Mouse (Mus musculus) retina, adult 2 months (tissue): ENCODE measurements around the gene Ifrd2.
A peak's percentile ranks its signal among the peaks of the same experiment; 100 is the strongest.

Experiments used
- DNase-seq: peaks from one replicate; pipeline ENCODE4 v3.0.0-alpha.2; 2012; ENCODE audit warnings: low read depth, low spot score

The Ifrd2 gene

DNA sequence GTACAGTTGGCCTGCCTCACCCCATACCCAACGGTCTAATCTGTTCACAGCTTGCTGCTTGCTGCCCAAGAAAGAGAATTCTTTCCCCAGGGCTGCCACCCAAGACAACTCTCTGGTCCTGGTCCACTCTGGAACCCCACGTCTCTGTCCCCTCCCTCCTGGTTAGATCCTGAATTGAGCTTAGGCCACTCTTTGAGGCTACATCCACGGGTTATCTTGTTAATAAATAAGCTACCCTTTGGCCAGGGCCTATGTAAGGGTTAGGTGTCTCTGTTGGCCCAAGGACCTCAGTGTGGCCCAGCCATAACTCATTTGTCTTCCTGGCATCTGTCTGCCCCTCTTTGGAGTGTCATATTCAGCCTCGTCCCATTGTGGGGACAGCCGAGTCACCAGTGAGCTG lies 10.9 kb downstream of the Ifrd2 start:
- no peak for DNase-seq

GRCm38 (mm10) chr9:107599433-107599832 lies 12.0 kb downstream of the Ifrd2 start:
- DNase-seq, result no peak

DNA sequence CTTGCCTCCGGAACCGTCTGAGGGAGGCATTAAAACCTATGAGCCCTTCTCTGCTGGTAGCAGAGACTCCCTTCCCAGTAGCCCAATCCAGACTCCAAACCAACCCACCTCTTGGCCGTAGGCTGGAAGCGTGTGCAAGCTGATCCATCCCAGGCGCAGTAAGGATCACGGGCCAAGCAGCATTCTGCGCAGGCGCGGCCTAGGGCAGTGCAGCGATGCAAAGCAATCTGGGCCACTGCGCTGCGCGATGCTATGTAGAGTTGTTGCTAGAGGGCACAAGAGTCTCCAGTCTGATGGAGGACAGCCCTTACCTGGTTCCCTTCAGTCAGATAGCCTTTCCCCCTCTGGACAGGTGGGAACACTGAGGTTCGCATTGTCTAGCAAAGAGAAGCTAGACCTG lies 12.4 kb downstream of the Ifrd2 start:
- no peak for DNase-seq

DNA sequence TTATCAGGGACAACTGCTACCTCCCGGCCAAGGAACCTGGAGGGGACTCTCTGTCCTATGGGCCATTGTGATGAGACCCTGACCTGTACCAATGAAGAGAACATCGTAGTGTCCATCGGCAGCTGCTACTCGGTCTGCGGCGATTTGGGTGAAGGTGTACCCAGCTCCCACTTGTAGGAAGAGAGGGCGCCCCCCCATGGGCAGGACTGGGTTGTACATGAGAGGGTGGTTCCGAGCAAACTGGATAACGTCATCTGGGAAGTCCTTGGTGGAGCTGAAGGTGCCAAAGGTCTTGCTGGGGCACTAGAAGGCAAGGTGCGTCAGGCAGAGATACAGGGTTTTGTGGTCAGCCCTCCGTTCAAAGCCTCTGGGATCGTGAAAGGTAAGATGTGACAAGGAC lies 13.3 kb downstream of the Ifrd2 start:
- no peak for DNase-seq

GRCm38 (mm10) chr9:107601275-107601674 lies 13.8 kb downstream of the Ifrd2 start:
- no peak for DNase-seq

DNA sequence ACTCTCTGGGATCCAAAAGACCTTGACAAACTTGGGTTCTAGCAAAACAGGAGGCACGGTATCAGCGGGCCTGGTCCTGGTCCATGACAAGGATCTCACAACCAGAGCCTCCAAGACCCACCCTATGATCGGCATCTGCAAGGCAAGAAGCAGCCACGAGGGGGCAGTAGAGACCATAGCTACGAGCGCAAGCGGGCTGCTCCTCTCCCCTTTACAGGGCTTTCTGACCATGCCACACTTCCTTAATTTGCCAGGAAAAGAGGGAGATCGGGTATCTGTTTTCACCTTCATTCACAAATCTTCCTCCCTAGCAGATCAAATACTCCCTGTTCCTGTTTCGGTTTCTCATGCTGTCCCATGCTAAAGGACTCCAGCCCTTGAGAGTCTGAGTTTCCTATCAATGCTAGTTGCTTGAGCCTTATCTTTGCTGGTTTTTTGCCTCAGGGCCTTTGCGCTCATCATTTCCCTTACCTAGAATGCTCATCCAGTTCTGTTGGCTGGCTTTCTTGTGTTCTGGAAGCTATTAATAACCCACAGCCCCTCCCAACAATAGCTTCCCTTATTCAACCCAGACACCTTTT lies 14.7 kb downstream of the Ifrd2 start:
- DNase-seq, result peak; percentile 71

DNA sequence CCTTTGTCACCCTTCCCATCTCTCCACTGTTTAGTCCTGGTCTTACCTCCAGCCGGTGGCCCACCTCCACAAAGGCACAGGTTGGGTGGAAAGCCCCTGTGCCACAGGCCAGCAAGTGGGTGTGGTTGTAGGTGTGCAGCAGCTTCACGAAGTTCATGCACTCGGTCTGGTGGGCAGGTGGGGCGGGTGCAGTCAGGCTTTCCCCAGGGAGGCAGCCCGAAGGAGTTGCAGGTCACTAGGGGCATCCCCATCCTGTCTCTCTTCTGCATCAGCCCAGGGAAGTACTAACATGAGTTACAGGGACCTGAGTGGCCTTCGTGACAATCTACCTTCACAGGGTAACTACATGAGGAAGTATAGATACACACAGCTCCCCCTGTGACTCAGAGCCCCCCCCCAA lies 15.8 kb downstream of the Ifrd2 start:
- DNase-seq, result no peak

DNA sequence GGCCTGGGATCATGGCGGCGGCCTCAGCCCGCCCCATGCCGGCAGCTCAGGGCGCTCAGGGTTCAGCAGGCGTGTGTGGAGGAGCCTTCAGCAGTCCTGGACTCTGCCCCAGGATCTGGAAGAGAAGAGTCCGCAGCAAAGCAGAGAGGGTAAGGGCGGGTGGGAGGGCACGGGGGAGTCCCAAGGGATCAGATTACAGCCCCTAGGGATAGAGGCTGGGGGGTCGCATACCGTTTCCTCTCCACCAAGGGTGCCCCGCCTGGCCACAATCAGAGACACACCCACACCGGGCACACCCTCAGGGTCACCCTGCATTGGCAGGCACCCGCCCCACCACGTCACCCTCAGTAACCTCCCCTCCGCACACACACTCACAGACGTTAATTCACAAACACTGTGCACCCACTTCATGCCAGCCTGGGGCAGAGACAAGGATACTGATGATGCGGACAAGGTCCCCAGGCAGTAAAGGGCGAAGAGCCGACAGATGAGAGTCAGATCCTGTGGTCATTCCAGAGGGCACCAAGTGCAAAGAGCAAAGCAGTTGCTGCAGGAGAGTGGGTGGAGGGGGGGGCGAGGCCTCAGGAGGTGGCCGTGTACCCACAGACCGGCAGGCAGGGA lies 17.7 kb downstream of the Ifrd2 start:
- no peak for DNase-seq

- no peak for DNase-seq
Measured at GRCm38 (mm10) chr9:107606591-107606990, 19.1 kb downstream of the Ifrd2 start.

- no peak for DNase-seq
Measured at GRCm38 (mm10) chr9:107607036-107607435, 19.6 kb downstream of the Ifrd2 start.

GRCm38 (mm10) chr9:107607653-107608245 lies 20.3 kb downstream of the Ifrd2 start:
- DNase-seq, result no peak

DNA sequence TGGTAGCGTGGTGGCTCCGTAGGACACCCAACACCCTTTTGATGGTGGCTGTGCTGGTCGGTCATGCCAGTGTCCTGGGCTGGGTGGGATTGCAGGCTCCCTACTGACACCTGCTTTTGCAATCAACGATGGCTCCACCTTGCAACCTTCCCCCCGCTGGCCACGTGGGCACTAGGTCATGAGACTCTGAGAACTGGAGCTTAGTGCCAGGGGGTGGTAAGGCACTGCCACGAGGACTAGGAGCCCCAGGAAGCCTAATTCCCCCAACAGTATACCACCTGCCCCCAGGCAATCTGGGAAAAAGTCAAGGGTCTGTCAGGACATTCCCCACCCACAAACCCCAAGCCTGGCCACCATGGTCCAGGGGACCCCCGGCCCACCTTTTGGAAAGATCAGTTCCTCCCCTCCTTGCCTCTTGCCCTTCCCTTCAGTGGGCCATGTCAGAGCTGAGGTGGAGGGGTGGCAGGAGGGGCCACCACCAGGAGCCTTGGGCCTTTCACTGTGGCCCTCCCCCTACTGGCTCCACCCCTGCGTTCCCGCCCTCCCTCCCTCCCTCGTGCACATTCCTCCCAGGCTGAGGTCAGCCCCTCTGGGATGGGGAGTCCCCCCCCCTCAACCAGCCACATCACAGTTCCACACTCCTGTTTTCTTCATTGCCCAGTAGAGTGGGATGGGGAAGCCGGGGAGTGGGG lies 21.4 kb downstream of the Ifrd2 start, which contains the start of gene Sema3b:
TSS of gene Sema3b (minus strand) at position 489 of the 692 bp plus-strand sequence.
- no peak for DNase-seq

DNA sequence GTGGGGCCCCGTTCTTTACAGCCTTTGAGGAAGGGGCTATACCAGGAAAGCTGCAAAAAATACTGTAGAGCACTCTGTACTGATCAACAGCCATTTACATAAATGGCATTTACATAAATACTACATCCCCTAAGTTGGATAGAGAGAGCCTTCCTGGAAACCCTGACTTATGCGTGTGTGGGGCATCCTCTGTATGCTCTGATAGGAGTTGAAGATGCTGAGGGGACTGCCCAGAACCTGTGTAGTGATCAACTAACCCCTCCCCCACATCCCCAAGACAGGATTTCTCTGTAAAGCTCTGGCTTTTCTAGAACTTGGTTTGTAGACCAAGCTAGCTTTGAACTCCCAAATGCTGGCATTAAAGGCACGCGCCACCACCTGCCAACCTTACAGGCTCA lies 22.0 kb downstream of the Ifrd2 start:
- no peak for DNase-seq

- no peak for DNase-seq
Measured at GRCm38 (mm10) chr9:107611456-107612190, 24.2 kb downstream of the Ifrd2 start.

DNA sequence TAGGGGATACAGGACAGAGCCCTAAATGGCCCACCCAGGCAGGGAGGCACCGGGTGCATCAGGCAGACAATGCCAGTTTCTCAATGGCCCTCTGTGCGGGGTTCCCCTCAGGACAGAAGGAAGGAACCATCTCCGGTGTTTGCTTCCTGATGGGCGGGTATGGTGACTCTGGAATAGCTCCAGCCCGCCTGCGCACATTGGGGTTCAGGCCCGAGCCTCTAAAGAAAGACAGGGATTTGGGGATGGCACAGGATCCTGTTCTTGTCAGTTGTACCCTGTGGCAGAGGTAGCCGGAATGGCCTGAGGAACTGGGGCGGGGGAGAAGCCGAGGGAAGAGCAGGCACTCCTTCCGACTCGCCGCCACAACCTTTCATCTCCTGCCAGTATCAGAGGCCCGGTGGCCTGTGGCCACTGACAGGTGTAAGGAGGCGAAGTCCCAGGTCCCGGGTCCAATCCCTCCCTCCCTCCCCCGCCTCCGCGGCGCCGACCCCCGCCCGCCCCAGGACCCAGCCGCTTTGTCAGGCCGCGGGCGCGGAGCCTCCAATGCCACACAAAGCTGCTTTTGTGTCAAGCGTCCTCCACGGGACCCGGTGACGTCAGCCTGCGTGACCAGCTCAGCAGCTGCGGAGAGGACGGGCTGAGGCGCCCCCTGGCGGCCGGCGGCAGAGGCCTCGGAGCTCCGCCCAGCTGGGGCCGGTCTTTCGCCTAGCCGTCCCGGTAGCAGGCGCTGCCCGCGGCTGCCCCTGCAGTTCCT lies 24.9 kb downstream of the Ifrd2 start:
- peak; percentile 95 for DNase-seq

DNA sequence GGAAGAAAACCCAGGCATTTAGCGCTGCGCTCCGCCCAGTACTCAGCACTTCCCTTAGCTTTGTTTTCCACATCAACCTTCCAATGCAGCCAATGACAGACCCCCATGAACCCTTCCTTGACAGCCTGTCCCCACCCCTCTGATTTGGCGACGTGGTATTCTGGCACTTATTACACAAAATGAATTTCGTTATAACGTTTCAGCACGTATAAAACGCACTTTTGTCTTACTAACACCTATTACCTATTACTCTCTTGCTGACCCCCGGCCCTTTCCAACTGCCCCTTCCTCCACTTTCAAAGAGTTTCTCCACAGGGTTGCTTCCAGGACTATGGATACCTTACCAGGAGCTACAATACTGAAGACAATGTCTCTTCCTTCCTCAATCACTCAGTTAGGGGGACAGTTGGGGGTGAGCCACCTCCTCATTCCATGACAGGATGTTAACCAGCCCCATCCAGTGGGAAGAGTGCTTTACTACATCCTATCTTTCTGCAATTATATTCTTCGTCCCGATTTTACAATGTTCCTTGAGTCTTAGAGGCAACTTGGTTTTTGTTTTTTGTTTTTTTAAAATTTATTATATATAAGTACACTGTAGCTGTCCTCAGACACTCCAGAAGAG lies 25.6 kb downstream of the Ifrd2 start:
- no peak for DNase-seq

DNA sequence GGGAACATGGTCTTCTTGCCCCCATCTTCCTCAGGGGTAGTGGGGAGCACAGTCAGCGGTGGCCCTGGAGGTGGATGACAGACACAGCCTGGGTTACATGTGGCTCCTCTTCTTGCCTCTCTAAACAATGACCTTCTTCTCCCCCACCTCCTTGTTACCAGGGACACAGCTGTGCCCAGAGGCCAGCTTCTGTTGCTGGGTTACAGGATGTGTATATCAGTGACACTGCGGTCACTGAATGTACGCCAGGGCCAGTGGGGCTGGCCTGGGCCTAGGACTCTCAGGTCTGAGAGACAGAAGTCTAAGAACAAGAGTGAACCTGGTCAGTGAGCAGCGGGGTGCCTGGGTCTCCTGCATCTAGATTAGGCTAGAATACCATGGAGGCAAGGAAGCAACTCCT lies 27.6 kb downstream of the Ifrd2 start:
- DNase-seq, result no peak

DNA sequence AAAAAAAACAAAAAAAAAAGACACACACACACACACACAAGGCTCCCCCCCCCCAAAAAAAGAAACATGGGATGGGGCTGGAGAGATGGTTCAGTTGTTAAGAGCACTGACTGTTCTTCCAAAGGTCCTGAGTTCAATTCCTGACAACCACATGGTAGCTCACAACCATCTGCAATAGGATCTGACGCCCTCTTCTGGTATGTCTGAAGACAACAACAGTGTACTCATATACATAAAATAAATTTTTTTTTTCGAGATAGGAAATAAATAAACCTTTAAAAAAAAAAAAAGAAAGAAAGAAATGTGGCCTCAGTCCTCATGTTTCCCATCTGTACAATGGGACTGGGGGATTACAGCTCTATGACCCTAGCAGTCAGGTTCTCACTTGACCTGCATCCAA lies 30.0 kb downstream of the Ifrd2 start:
- DNase-seq, result no peak

- no peak for DNase-seq
Measured at GRCm38 (mm10) chr9:107618098-107618497, 30.7 kb downstream of the Ifrd2 start.

- no peak for DNase-seq
Measured at GRCm38 (mm10) chr9:107618778-107619545, 31.5 kb downstream of the Ifrd2 start.
